Mouse (Mus musculus): ENCODE measurements around the gene Gpatch8. TPM values are rescaled to one million over a fixed set of nuclear protein-coding genes. Genes with fewer than 3 reads are reported as not detected.

The Gpatch8 gene
- polyA plus RNA-seq, 1 experiment from 2014 or later, result 46.1 TPM

GRCm38 (mm10) chr11:102495742-102496141, 60.5 kb downstream of the Gpatch8 start:
- DNase-seq (ENCODE audit: low spot score) (no peak), ATAC-seq (ENCODE audit: insufficient read depth, low FRiP score, low TSS enrichment) (no peak)
- no peaks in the 10 kb centered on the region for H3K9me3 ChIP-seq (ENCODE audit: control insufficient read depth, low read length)
- no peak overlapping the region for H3K4me3 ChIP-seq (ENCODE audit: low read depth, low read length)
- no peak overlapping the region for H3K4me2 ChIP-seq (ENCODE audit: low read depth)
- no peaks in the 10 kb centered on the region for H3K4me1 ChIP-seq (ENCODE audit: control insufficient read depth, insufficient read depth, low read length)
- WGBS, result 97% methylated on average over 5 of the region's 5 CpGs
- no peaks in the 10 kb centered on the region for H3K36me3 ChIP-seq (ENCODE audit: control insufficient read depth, insufficient read depth, low read length)
- H3K9ac ChIP-seq (ENCODE audit: low read length), result no peak overlapping the region
- no peak overlapping the region for H3K27ac ChIP-seq (ENCODE audit: low read depth, low read length)
- H3K27me3 ChIP-seq (ENCODE audit: control insufficient read depth, insufficient read depth, low read length), result no peaks in the 10 kb centered on the region

- Histone ChIP-seq H3K4me1 (ENCODE audit: control insufficient read depth, insufficient read depth, low read length) (no peaks in the 10 kb centered on the region), H3K27me3 (ENCODE audit: control insufficient read depth, insufficient read depth, low read length) (no peaks in the 10 kb centered on the region), H3K4me3 (ENCODE audit: low read depth, low read length) (no peak overlapping the region), H3K9me3 (ENCODE audit: control insufficient read depth, low read length) (no peaks in the 10 kb centered on the region), H3K4me2 (ENCODE audit: low read depth) (no peak overlapping the region), H3K27ac (ENCODE audit: low read depth, low read length) (no peak overlapping the region), H3K36me3 (ENCODE audit: control insufficient read depth, insufficient read depth, low read length) (no peaks in the 10 kb centered on the region), H3K9ac (ENCODE audit: low read length) (no peak overlapping the region)
- DNase-seq (ENCODE audit: low spot score) (no peak), ATAC-seq (ENCODE audit: insufficient read depth, low FRiP score, low TSS enrichment) (no peak)
- WGBS, result 93% methylated on average over 6 of the region's 6 CpGs
Observed at GRCm38 (mm10) chr11:102495114-102495513, 61.1 kb downstream of the Gpatch8 start.

- no peak for DNase-seq (ENCODE audit: low spot score)
Observed at GRCm38 (mm10) chr11:102494063-102494650, 62.0 kb downstream of the Gpatch8 start.

GRCm38 (mm10) chr11:102493241-102493640, 63.0 kb downstream of the Gpatch8 start:
- H3K4me1 ChIP-seq (ENCODE audit: control insufficient read depth, insufficient read depth, low read length), result no peaks in the 10 kb centered on the region
- no peak for ATAC-seq (ENCODE audit: insufficient read depth, low FRiP score, low TSS enrichment)
- DNase-seq (ENCODE audit: low spot score), result no peak
- H3K4me2 ChIP-seq (ENCODE audit: low read depth), result no peak overlapping the region
- H3K36me3 ChIP-seq (ENCODE audit: control insufficient read depth, insufficient read depth, low read length), result no peaks in the 10 kb centered on the region
- no peaks in the 10 kb centered on the region for H3K9me3 ChIP-seq (ENCODE audit: control insufficient read depth, low read length)
- WGBS, result 97% methylated on average over 2 of the region's 2 CpGs
- no peak overlapping the region for H3K4me3 ChIP-seq (ENCODE audit: low read depth, low read length)
- no peak overlapping the region for H3K27ac ChIP-seq (ENCODE audit: low read depth, low read length)
- no peak overlapping the region for H3K9ac ChIP-seq (ENCODE audit: low read length)
- no peaks in the 10 kb centered on the region for H3K27me3 ChIP-seq (ENCODE audit: control insufficient read depth, insufficient read depth, low read length)

More at GRCm38 (mm10) chr11:102494063-102494650, 62.0 kb downstream of the Gpatch8 start:
- Histone ChIP-seq H3K27me3 (ENCODE audit: control insufficient read depth, insufficient read depth, low read length) (no peaks in the 10 kb centered on the region), H3K4me3 (ENCODE audit: low read depth, low read length) (no peak overlapping the region), H3K4me1 (ENCODE audit: control insufficient read depth, insufficient read depth, low read length) (no peaks in the 10 kb centered on the region), H3K4me2 (ENCODE audit: low read depth) (no peak overlapping the region), H3K27ac (ENCODE audit: low read depth, low read length) (no peak overlapping the region), H3K36me3 (ENCODE audit: control insufficient read depth, insufficient read depth, low read length) (no peaks in the 10 kb centered on the region), H3K9me3 (ENCODE audit: control insufficient read depth, low read length) (no peaks in the 10 kb centered on the region), H3K9ac (ENCODE audit: low read length) (no peak overlapping the region)
- no peak for ATAC-seq (ENCODE audit: insufficient read depth, low FRiP score, low TSS enrichment)
- WGBS, result 84% methylated on average over 7 of the region's 7 CpGs

GRCm38 (mm10) chr11:102487901-102488300, 68.3 kb downstream of the Gpatch8 start:
- Histone ChIP-seq H3K4me3 (ENCODE audit: low read depth, low read length) (no peak overlapping the region), H3K9ac (ENCODE audit: low read length) (no peak overlapping the region), H3K9me3 (ENCODE audit: control insufficient read depth, low read length) (no peaks in the 10 kb centered on the region), H3K27me3 (ENCODE audit: control insufficient read depth, insufficient read depth, low read length) (no peaks in the 10 kb centered on the region), H3K27ac (ENCODE audit: low read depth, low read length) (no peak overlapping the region), H3K36me3 (ENCODE audit: control insufficient read depth, insufficient read depth, low read length) (peaks cover 4% of the 10 kb centered on the region), H3K4me2 (ENCODE audit: low read depth) (no peak overlapping the region), H3K4me1 (ENCODE audit: control insufficient read depth, insufficient read depth, low read length) (no peaks in the 10 kb centered on the region)
- 87% methylated on average over 2 of the region's 2 CpGs for WGBS
- DNase-seq (ENCODE audit: low spot score) (no peak), ATAC-seq (ENCODE audit: insufficient read depth, low FRiP score, low TSS enrichment) (no peak)

- no peaks in the 10 kb centered on the region for H3K9me3 ChIP-seq (ENCODE audit: control insufficient read depth, low read length)
- H3K27ac ChIP-seq (ENCODE audit: low read depth, low read length), result no peak overlapping the region
- peaks cover 4% of the 10 kb centered on the region for H3K36me3 ChIP-seq (ENCODE audit: control insufficient read depth, insufficient read depth, low read length)
- H3K4me1 ChIP-seq (ENCODE audit: control insufficient read depth, insufficient read depth, low read length), result no peaks in the 10 kb centered on the region
- no peak overlapping the region for H3K4me2 ChIP-seq (ENCODE audit: low read depth)
- DNase-seq (ENCODE audit: low spot score) (peak; percentile 58), ATAC-seq (ENCODE audit: insufficient read depth, low FRiP score, low TSS enrichment) (no peak)
- 71% methylated on average over 11 of the region's 11 CpGs for WGBS
- no peaks in the 10 kb centered on the region for H3K27me3 ChIP-seq (ENCODE audit: control insufficient read depth, insufficient read depth, low read length)
- H3K9ac ChIP-seq (ENCODE audit: low read length), result no peak overlapping the region
- H3K4me3 ChIP-seq (ENCODE audit: low read depth, low read length), result no peak overlapping the region
Observed at GRCm38 (mm10) chr11:102486733-102487386, 69.3 kb downstream of the Gpatch8 start.

- Histone ChIP-seq H3K9me3 (ENCODE audit: control insufficient read depth, low read length) (no peaks in the 10 kb centered on the region), H3K4me2 (ENCODE audit: low read depth) (no peak overlapping the region), H3K36me3 (ENCODE audit: control insufficient read depth, insufficient read depth, low read length) (peaks cover 33% of the 10 kb centered on the region), H3K4me1 (ENCODE audit: control insufficient read depth, insufficient read depth, low read length) (no peaks in the 10 kb centered on the region), H3K9ac (ENCODE audit: low read length) (no peak overlapping the region), H3K27ac (ENCODE audit: low read depth, low read length) (no peak overlapping the region), H3K4me3 (ENCODE audit: low read depth, low read length) (no peak overlapping the region), H3K27me3 (ENCODE audit: control insufficient read depth, insufficient read depth, low read length) (no peaks in the 10 kb centered on the region)
- 95% methylated on average over 10 of the region's 10 CpGs for WGBS
- DNase-seq (ENCODE audit: low spot score) (no peak), ATAC-seq (ENCODE audit: insufficient read depth, low FRiP score, low TSS enrichment) (no peak)
Observed at GRCm38 (mm10) chr11:102481779-102482178, 74.4 kb downstream of the Gpatch8 start.

- H3K4me1 ChIP-seq (ENCODE audit: control insufficient read depth, insufficient read depth, low read length), result no peaks in the 10 kb centered on the region
- H3K9me3 ChIP-seq (ENCODE audit: control insufficient read depth, low read length), result no peaks in the 10 kb centered on the region
- no peak for ATAC-seq (ENCODE audit: insufficient read depth, low FRiP score, low TSS enrichment)
- WGBS, result 89% methylated on average over 4 of the region's 4 CpGs
- no peak overlapping the region for H3K4me2 ChIP-seq (ENCODE audit: low read depth)
- no peak overlapping the region for H3K27ac ChIP-seq (ENCODE audit: low read depth, low read length)
- no peak overlapping the region for H3K9ac ChIP-seq (ENCODE audit: low read length)
- H3K36me3 ChIP-seq (ENCODE audit: control insufficient read depth, insufficient read depth, low read length), result peaks cover 33% of the 10 kb centered on the region
- no peak overlapping the region for H3K4me3 ChIP-seq (ENCODE audit: low read depth, low read length)
- no peak for DNase-seq (ENCODE audit: low spot score)
- no peaks in the 10 kb centered on the region for H3K27me3 ChIP-seq (ENCODE audit: control insufficient read depth, insufficient read depth, low read length)
Observed at GRCm38 (mm10) chr11:102480897-102481296, 75.3 kb downstream of the Gpatch8 start.

- Histone ChIP-seq H3K4me2 (ENCODE audit: low read depth) (no peak overlapping the region), H3K36me3 (ENCODE audit: control insufficient read depth, insufficient read depth, low read length) (peaks cover 33% of the 10 kb centered on the region), H3K27me3 (ENCODE audit: control insufficient read depth, insufficient read depth, low read length) (no peaks in the 10 kb centered on the region), H3K27ac (ENCODE audit: low read depth, low read length) (no peak overlapping the region), H3K4me1 (ENCODE audit: control insufficient read depth, insufficient read depth, low read length) (no peaks in the 10 kb centered on the region), H3K9me3 (ENCODE audit: control insufficient read depth, low read length) (no peaks in the 10 kb centered on the region), H3K9ac (ENCODE audit: low read length) (no peak overlapping the region), H3K4me3 (ENCODE audit: low read depth, low read length) (no peak overlapping the region)
- WGBS, result 97% methylated on average over 15 of the region's 15 CpGs
- DNase-seq (ENCODE audit: low spot score), result no peak
- no peak for ATAC-seq (ENCODE audit: insufficient read depth, low FRiP score, low TSS enrichment)
Observed at GRCm38 (mm10) chr11:102480111-102480510, 76.1 kb downstream of the Gpatch8 start.

Data from neural tube, embryonic 11.5 days (tissue).